Mouse (Mus musculus) cortical plate, adult 2 months (tissue): ENCODE measurements around the gene Atp5g2. TPM values are rescaled to one million over a fixed set of nuclear protein-coding genes. Genes with fewer than 3 reads are reported as not detected.
A peak's percentile ranks its signal among the peaks of the same experiment; 100 is the strongest.

Experiments used
- H3K27ac ChIP-seq: fragments of 200-500 bp; 2 replicates; pipeline ENCODE4 v1.5.1; 2012; ENCODE audit warnings: low read length, control low read depth, inconsistent platforms; ENCODE audit not compliant: insufficient read depth
- H3K4me1 ChIP-seq: fragments of 200-500 bp; 2 replicates; pipeline ENCODE4 v1.6.1; 2011; ENCODE audit warnings: low read length; ENCODE audit not compliant: control insufficient read depth, insufficient read depth
- H3K4me3 ChIP-seq: fragments of 200-500 bp; 2 replicates; pipeline ENCODE4 v1.5.1; 2011; ENCODE audit warnings: mild to moderate bottlenecking, low read length, control low read depth; ENCODE audit not compliant: insufficient read depth
- CTCF ChIP-seq: fragments of 200-500 bp; IDR thresholded peaks from 2 replicates; pipeline ENCODE4 v1.5.1; 2011; ENCODE audit warnings: mild to moderate bottlenecking, control low read depth, low read length; ENCODE audit not compliant: insufficient read depth; ENCODE audit errors: extremely low read depth
- POLR2A ChIP-seq: fragments of 200-500 bp; IDR thresholded peaks from 2 replicates; pipeline ENCODE4 v1.6.1; 2011; ENCODE audit warnings: mild to moderate bottlenecking, low read length, control low read depth; ENCODE audit not compliant: insufficient read depth; ENCODE audit errors: extremely low read depth
- polyA plus RNA-seq: library from polyadenylated mRNA; depleted of rRNA; stranded (reverse); fragments of >200 nt; gene quantifications from 2 replicates; pipeline ENCODE4 v1.2.3, GENCODE M21; 2012; rRNA removed

The Atp5g2 gene
- 293 and 296 TPM in 2 replicates for polyA plus RNA-seq

GRCm38 (mm10) chr15:102672215-102673071 is at the start of gene Atp5g2:
Gene Atp5g2, minus strand, starts transcription at chr15:102672352.
- Histone ChIP-seq H3K27ac (peak within 1 kb of the TSS; percentile 98), H3K4me3 (peak within 1 kb of the TSS; percentile 25), H3K4me1 (peaks cover 3% of the 10 kb centered on the region)
- no peak for TF ChIP-seq CTCF
- no peak for TF ChIP-seq POLR2A

GRCm38 (mm10) chr15:102721016-102721898 is 49.1 kb upstream of the Atp5g2 start:
- Histone ChIP-seq H3K27ac (no peak overlapping the region), H3K4me1 (peaks cover 4% of the 10 kb centered on the region; the same call in 1 of the 2 replicates), H3K4me3 (peak overlapping the region; percentile 57)
- TF ChIP-seq CTCF = no peak
- no peak for TF ChIP-seq POLR2A

DNA sequence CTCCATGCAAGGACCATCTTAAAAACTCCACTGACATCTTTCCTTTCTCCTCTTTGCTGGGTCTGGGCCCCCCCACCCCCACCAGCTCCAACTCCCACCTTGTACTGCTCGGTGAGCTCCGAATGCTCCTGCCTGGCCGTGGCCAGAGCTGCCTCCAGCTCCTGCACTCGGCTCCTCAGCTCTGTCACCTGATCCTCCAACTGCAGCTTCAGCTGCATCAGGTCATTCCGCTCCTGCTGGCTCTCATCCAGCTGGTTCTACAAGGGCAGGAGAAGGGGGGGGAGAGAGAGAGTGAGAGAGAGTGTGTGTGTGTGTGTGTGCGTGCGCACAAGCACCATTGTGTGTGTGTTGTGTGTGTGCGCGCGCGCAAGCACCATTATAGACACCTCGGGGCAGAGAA is 44.0 kb upstream of the Atp5g2 start:
- H3K4me3 ChIP-seq = no peak overlapping the region
- peaks cover 2% of the 10 kb centered on the region; the same call in 1 of the 2 replicates for H3K4me1 ChIP-seq
- no peak overlapping the region for H3K27ac ChIP-seq
- TF ChIP-seq CTCF (no peak), POLR2A (no peak)

DNA sequence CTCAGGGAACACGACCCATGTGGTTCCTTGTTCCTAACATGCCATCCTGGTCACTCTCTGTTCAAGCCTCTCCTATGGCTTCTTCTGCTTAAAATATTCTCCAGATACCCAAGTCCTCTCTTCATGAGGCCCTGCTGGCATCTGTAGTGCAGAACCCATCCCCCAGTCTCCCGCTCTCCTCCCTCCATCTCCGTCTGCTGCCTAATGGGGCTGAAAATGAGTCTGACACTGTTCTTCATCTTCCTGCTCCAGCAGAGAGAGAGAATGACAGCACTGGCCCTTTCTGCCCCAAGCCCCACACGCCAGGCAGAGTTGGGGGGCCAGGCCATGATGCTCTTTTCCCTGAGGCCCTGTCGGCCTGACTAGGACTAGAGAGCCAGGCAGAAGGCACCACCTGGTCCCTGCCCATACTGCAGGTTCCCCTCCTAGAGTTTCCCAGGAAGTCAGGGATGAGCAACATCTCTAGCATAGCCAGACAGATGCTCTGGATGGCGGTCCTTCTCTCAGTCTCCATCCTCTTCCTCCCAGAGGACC is 35.7 kb upstream of the Atp5g2 start:
- Histone ChIP-seq H3K4me3 (no peak overlapping the region), H3K27ac (no peak overlapping the region), H3K4me1 (peaks cover 4% of the 10 kb centered on the region)
- no peak for TF ChIP-seq POLR2A

DNA sequence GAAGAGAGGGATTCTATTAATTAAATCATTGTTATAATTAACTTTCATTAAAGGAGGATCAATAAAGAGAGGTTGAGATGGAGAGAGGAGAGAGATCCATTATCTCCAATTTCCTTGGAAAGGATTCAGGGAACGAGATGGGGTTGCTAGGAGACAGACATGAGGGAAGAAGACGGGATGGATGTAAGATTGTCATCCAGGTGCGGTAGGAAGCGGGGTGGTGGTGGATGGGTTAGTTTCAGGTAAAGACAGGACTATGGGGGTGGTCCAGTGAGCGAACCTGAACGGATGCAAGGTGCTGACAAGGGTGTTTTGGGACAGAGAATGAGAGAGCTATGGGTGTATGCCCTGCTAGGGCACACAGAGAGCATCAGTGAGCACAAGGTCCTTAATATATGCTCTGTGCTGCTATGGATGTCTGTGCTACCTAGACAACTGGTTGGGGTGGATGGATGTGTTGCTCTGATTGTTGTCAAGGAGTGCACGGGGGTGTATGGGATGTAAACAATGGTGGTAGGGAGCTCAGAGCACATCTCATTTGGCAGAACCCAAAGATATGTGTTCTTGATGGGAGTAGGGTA is 33.9 kb upstream of the Atp5g2 start:
- H3K4me1 ChIP-seq = peaks cover 4% of the 10 kb centered on the region
- no peak overlapping the region for H3K27ac ChIP-seq
- no peak for TF ChIP-seq CTCF
- TF ChIP-seq POLR2A = no peak
- no peak overlapping the region for H3K4me3 ChIP-seq

DNA sequence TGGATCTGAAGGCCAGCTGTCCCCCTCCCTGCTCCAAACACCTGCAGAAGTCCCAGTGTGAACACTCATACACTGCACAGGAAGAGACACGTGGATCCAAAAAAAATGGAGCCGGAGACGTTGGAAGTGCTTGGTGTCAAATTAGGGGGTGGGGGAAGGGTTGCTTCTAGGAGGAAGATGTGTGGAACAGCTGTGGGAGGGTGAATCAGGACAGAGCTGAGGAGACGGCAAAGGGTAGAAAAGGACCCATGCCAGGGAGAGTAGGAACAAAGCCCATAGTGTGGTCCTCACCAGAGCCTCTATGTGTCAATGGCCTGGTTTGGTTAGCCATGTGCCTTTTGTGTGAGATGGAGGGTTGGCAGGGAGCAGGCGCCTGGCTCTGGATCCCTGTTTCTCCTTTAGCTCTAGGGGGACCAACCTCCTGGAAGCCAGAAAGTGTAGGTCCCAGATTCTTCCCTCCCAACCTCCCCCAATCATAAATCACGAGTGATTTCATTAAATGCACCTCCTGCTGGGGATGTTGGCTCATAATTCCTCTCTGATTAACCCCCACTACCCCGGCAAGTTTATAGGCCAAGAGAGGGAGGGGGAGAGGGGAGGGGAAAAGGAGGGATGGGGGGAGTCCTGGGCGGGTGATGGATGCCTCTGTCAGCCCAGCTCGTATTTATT is 33.2 kb upstream of the Atp5g2 start:
- H3K27ac ChIP-seq = no peak overlapping the region
- H3K4me1 ChIP-seq = peaks cover 4% of the 10 kb centered on the region
- TF ChIP-seq POLR2A (no peak), CTCF (no peak)
- H3K4me3 ChIP-seq = no peak overlapping the region

GRCm38 (mm10) chr15:102704806-102705205 is 32.7 kb upstream of the Atp5g2 start:
- no peak overlapping the region for H3K27ac ChIP-seq
- no peak for TF ChIP-seq POLR2A
- no peak for TF ChIP-seq CTCF
- no peak overlapping the region for H3K4me3 ChIP-seq
- H3K4me1 ChIP-seq = peaks cover 4% of the 10 kb centered on the region

- Histone ChIP-seq H3K27ac (no peak overlapping the region), H3K4me3 (no peak overlapping the region), H3K4me1 (peaks cover 4% of the 10 kb centered on the region)
- no peak for TF ChIP-seq CTCF
- TF ChIP-seq POLR2A = no peak
Observed at GRCm38 (mm10) chr15:102702972-102703371, 30.8 kb upstream of the Atp5g2 start.

- H3K27ac ChIP-seq = no peak overlapping the region
- no peak overlapping the region for H3K4me3 ChIP-seq
- TF ChIP-seq CTCF (peak; percentile 95), POLR2A (no peak)
- no peaks in the 10 kb centered on the region for H3K4me1 ChIP-seq
Observed at GRCm38 (mm10) chr15:102698193-102698592, 26.0 kb upstream of the Atp5g2 start.
